Mouse (Mus musculus): ENCODE measurements around the gene Sh3bp4. TPM values are rescaled to one million over a fixed set of nuclear protein-coding genes. Genes with fewer than 3 reads are reported as not detected.

The Sh3bp4 gene
- total and polyA plus RNA-seq, 3 experiments, result not detected

GRCm38 (mm10) chr1:89074678-89075077 is 4.5 kb downstream of the Sh3bp4 start:
- Histone ChIP-seq H3K9me3 (replicated peaks; ENCODE audit: low read length) (peaks cover 90% of the 10 kb centered on the region), H3K27me3 (replicated peaks) (no peaks in the 10 kb centered on the region), H3K9ac (ENCODE audit: insufficient read depth, low read depth) (no peak overlapping the region), H3K79me2 (replicated peaks; ENCODE audit: control insufficient read depth, extremely low read depth, insufficient read depth, poor library complexity, severe bottlenecking) (no peaks in the 10 kb centered on the region), H3K36me3 (replicated peaks in 1 of 2; ENCODE audit: control insufficient read depth in 1 of 2, insufficient read depth in 1 of 2, low read length in 1 of 2) (no peaks in the 10 kb centered on the region), H3K4me1 (ENCODE audit: control insufficient read depth in 1 of 2, insufficient read depth in 2 of 2) (no peaks in the 10 kb centered on the region), H3K27ac (ENCODE audit: insufficient read depth, low read depth) (no peak overlapping the region), H3K4me2 (ENCODE audit: insufficient read depth, low read depth, poor library complexity, severe bottlenecking) (no peak overlapping the region), H3K4me3 (replicated peaks in 1 of 3; ENCODE audit: low read depth in 2 of 3, low read length in 2 of 3, poor library complexity in 1 of 3) (no peak overlapping the region)
- no peak for DNase-seq (ENCODE audit: extremely low read depth)
- TF ChIP-seq GABPA (IDR thresholded peaks at IDR 0.05; ENCODE audit: insufficient replicate concordance, low read depth, low read length), result no peak
- TF ChIP-seq POLR2A (IDR thresholded peaks at IDR 0.05; ENCODE audit: low read depth, low read length), result no peak
- no peak for TF ChIP-seq JUND (conservative IDR thresholded peaks at IDR 0.05; ENCODE audit: low read depth, low read length)
- no peak for TF ChIP-seq SIN3A (IDR thresholded peaks at IDR 0.05; ENCODE audit: low read length)
- no peak for TF ChIP-seq RAD21 (IDR thresholded peaks at IDR 0.05; ENCODE audit: low read depth, low read length)
- no peak for TF ChIP-seq MAX (IDR thresholded peaks at IDR 0.05; ENCODE audit: low read length)
- no peak for TF ChIP-seq IRF4 (IDR thresholded peaks at IDR 0.05; ENCODE audit: low read depth, low read length)
- in situ Hi-C loops (cut with MboI; ENCODE audit: low pct_ligation_motif_present, low pct_unique_long_range_greater_than_20kb, low sequenced_read_pairs), result no loop called here
- dilution Hi-C loops (cut with MboI; ENCODE audit: extremely low pct_ligation_motif_present, extremely low pct_unique_long_range_greater_than_20kb, low sequenced_read_pairs), result no loop called here

GRCm38 (mm10) chr1:89075120-89075519 is 4.9 kb downstream of the Sh3bp4 start:
- H3K79me2 ChIP-seq (replicated peaks; ENCODE audit: control insufficient read depth, extremely low read depth, insufficient read depth, poor library complexity, severe bottlenecking), result no peaks in the 10 kb centered on the region
- no peaks in the 10 kb centered on the region for H3K4me1 ChIP-seq (ENCODE audit: control insufficient read depth in 1 of 2, insufficient read depth in 2 of 2)
- no peak overlapping the region for H3K4me2 ChIP-seq (ENCODE audit: insufficient read depth, low read depth, poor library complexity, severe bottlenecking)
- H3K9me3 ChIP-seq (replicated peaks; ENCODE audit: low read length), result peaks cover 86% of the 10 kb centered on the region
- no peak overlapping the region for H3K4me3 ChIP-seq (replicated peaks in 1 of 3; ENCODE audit: low read depth in 2 of 3, low read length in 2 of 3, poor library complexity in 1 of 3)
- dilution Hi-C loops (cut with MboI; ENCODE audit: extremely low pct_ligation_motif_present, extremely low pct_unique_long_range_greater_than_20kb, low sequenced_read_pairs) (no loop called here), in situ Hi-C loops (cut with MboI; ENCODE audit: low pct_ligation_motif_present, low pct_unique_long_range_greater_than_20kb, low sequenced_read_pairs) (no loop called here)
- H3K36me3 ChIP-seq (replicated peaks in 1 of 2; ENCODE audit: control insufficient read depth in 1 of 2, insufficient read depth in 1 of 2, low read length in 1 of 2), result no peaks in the 10 kb centered on the region
- DNase-seq (ENCODE audit: extremely low read depth), result no peak
- no peaks in the 10 kb centered on the region for H3K27me3 ChIP-seq (replicated peaks)
- no peak overlapping the region for H3K27ac ChIP-seq (ENCODE audit: insufficient read depth, low read depth)
- no peak for TF ChIP-seq POLR2A (IDR thresholded peaks at IDR 0.05; ENCODE audit: low read depth, low read length)
- no peak for TF ChIP-seq USF2 (conservative IDR thresholded peaks at IDR 0.05; ENCODE audit: low read depth, low read length)
- no peak for TF ChIP-seq NRF1 (IDR thresholded peaks at IDR 0.05; ENCODE audit: low read depth, low read length)
- no peak for TF ChIP-seq CTCF (conservative IDR thresholded peaks at IDR 0.05 in 1 of 2, IDR thresholded peaks at IDR 0.05 in 1 of 2; ENCODE audit: low read depth in 2 of 2, low read length in 2 of 2)
- TF ChIP-seq MAX (IDR thresholded peaks at IDR 0.05; ENCODE audit: low read length), result no peak
- TF ChIP-seq JUN (IDR thresholded peaks at IDR 0.05; ENCODE audit: insufficient read depth, low read depth, low read length), result no peak
- TF ChIP-seq SMC3 (IDR thresholded peaks at IDR 0.05; ENCODE audit: low read depth, low read length), result no peak
- TF ChIP-seq CHD1 (IDR thresholded peaks at IDR 0.05; ENCODE audit: low read depth, low read length), result no peak
- TF ChIP-seq IRF4 (IDR thresholded peaks at IDR 0.05; ENCODE audit: low read depth, low read length), result no peak
- TF ChIP-seq ZNF384 (IDR thresholded peaks at IDR 0.05; ENCODE audit: low read depth, low read length), result no peak
- TF ChIP-seq KAT2A (IDR thresholded peaks at IDR 0.05; ENCODE audit: insufficient replicate concordance, low read length), result no peak
- no peak for TF ChIP-seq RCOR1 (conservative IDR thresholded peaks at IDR 0.05; ENCODE audit: low read depth, low read length)
- TF ChIP-seq BHLHE40 (IDR thresholded peaks at IDR 0.05; ENCODE audit: low read depth, low read length), result no peak
- no peak for TF ChIP-seq MXI1 (IDR thresholded peaks at IDR 0.05; ENCODE audit: low read depth, low read length)
- H3K9ac ChIP-seq (ENCODE audit: insufficient read depth, low read depth), result no peak overlapping the region
